Mouse (Mus musculus): ENCODE data around the gene Med12l.

Gene Med12l

GRCm38 (mm10) chr3:59005271-59005995, at the start of gene Med12l:
Gene Med12l, plus strand, starts transcription at chr3:59005825.
- DNase-seq: peak; percentile 89 to 92

- no peak for DNase-seq
Measured at GRCm38 (mm10) chr3:58961166-58961565, 44.5 kb upstream of the Med12l start.

GRCm38 (mm10) chr3:58977413-58977812, 28.2 kb upstream of the Med12l start:
- no peak for DNase-seq

- no peak for DNase-seq
Measured at GRCm38 (mm10) chr3:58977906-58978622, 27.6 kb upstream of the Med12l start.

GRCm38 (mm10) chr3:58980579-58980978, 25.0 kb upstream of the Med12l start:
- no peak for DNase-seq

GRCm38 (mm10) chr3:58982896-58983837, 22.5 kb upstream of the Med12l start:
- DNase-seq: peak; percentile 91 to 96

- DNase-seq: no peak
Measured at GRCm38 (mm10) chr3:58983838-58984598, 21.6 kb upstream of the Med12l start.

- no peak for DNase-seq
Measured at GRCm38 (mm10) chr3:58985816-58986215, 19.8 kb upstream of the Med12l start.

GRCm38 (mm10) chr3:58989374-58989773, 16.3 kb upstream of the Med12l start:
- DNase-seq: no peak

- DNase-seq: no peak
Measured at GRCm38 (mm10) chr3:58990556-58990955, 15.1 kb upstream of the Med12l start.

- DNase-seq: no peak
Measured at GRCm38 (mm10) chr3:58992122-58992521, 13.5 kb upstream of the Med12l start.

- DNase-seq: no peak
Measured at GRCm38 (mm10) chr3:58993619-58994018, 12.0 kb upstream of the Med12l start.

- DNase-seq: no peak
Measured at GRCm38 (mm10) chr3:59003756-59004155, 1.9 kb upstream of the Med12l start.

GRCm38 (mm10) chr3:59005996-59006730, 538 bp downstream of the Med12l start:
- peak; percentile 84 to 86 for DNase-seq

- DNase-seq: peak; percentile 84 to 85
Measured at GRCm38 (mm10) chr3:59006731-59007441, 1.3 kb downstream of the Med12l start.

GRCm38 (mm10) chr3:59010276-59010675, 4.7 kb downstream of the Med12l start:
- DNase-seq: no peak

GRCm38 (mm10) chr3:59015698-59016412, 10.2 kb downstream of the Med12l start:
- peak; percentile 56 to 60 for DNase-seq

GRCm38 (mm10) chr3:59016501-59016900, 10.9 kb downstream of the Med12l start:
- peak; percentile 63 to 70 for DNase-seq

- peak; percentile 75 to 79 for DNase-seq
Measured at GRCm38 (mm10) chr3:59021236-59021635, 15.6 kb downstream of the Med12l start.

- DNase-seq: no peak
Measured at GRCm38 (mm10) chr3:59022251-59022650, 16.6 kb downstream of the Med12l start.

All from cerebellum, postnatal 10 days (tissue).